Mouse (Mus musculus): Measurements from ENCODE around the gene Garem2.

Gene Garem2

DNA sequence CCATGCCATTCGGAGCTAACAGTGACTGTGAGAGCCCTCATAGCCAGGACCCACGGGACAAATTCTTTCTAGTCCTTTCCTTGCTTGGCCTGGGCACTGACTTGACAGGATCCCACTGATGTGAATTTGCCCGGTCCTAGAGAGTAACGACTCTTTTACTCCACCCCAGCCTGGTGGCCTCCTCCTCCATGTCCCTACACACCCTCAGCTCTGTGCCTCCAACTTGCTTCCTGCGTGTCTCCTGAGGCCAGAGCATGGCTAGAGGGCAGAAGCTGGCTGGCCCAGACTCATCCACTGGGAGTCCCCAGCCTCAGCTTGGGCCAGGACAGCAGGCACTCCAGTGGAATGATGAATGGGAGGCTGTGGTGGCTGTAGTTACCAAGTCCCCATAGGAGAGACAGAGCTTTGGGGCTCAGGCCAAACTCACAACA lies 2.7 kb downstream of the Garem2 start:
- CTCF ChIA-PET = interaction anchor here in 1 of 4 experiments (0.7 kb wide), 1 partner anchor 282 kb away, joined by 3 read pairs; no protein-coding TSS in a partner anchor
- POLR2A ChIA-PET = interaction anchor here in 3 of 4 experiments (0.8 to 1.2 kb wide), 7 partner anchors 9 to 842 kb away, joined by 3 to 4 read pairs (median 3); partner anchors contain the start of gene Tyms (in 1 of the 3)

DNA sequence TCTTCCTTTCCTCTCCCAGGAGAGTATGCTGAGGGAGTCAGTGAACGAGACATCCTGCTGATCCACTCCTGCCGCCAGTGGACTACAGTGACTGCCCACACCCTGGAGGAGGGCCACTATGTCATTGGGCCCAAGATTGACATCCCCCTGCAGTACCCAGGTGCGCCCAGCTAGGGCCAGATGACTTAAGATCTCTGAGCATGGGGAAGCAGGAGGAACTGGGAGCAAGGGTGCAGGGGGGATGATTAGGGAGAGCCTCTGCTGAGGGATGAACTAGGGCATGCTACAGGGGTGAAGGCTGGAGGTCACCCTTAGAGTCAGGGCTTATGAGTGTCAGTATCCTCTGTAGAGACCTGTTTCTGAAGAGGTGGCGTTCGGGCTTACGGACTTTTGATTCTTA lies 3.3 kb downstream of the Garem2 start:
- CTCF ChIA-PET = no interaction called here
- POLR2A ChIA-PET = interaction anchor here in 3 of 4 experiments (0.8 to 1.2 kb wide), 4 partner anchors 8 to 842 kb away, joined by 3 to 4 read pairs (median 3); no protein-coding TSS in a partner anchor

GRCm38 (mm10) chr5:30109899-30110298 lies 4.9 kb downstream of the Garem2 start:
- ChIA-PET CTCF (interaction anchor here in 1 of 4 experiments (1.5 kb wide), 1 partner anchor 234 kb away, joined by 3 read pairs; no protein-coding TSS in a partner anchor), POLR2A (no interaction called here)

DNA sequence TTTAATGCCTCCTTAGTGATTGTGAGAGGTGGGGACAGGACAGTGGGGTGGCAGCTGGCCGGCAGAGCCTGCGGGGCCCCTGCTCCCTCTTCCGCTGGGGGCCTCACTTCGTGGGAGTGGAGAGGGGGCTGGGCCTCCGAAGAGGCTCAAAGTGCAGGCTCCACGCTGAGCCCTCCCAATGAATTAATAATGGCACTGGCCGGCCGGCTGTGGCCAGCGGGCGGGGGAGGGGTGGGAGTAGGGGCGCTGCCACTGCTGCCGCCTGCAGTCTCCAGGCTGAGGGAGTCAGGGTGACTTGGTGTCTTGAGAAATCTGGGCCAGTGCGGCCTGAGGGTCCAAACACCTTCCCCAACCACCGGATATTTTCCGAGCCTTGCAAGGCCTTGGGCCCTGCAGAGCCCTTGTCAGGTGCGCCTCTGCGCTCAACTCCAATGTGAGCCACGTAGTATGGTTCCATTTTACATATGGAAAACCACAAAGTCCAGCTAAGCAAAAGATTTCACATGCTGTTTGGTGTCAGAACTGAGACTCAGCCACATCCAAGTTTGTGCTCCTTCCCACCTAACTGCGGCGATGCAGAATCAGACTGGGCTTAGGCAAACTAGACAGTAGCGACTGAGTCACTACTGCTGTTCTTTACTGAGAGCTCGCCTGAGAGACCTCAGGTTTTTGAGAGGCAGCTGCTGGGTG lies 5.6 kb downstream of the Garem2 start:
- ChIA-PET POLR2A (interaction anchor here in 1 of 4 experiments (1.1 kb wide), 1 partner anchor 38 kb away, joined by 4 read pairs; no protein-coding TSS in a partner anchor), CTCF (interaction anchor here in 1 of 4 experiments (1.1 to 1.5 kb wide), 2 partner anchors 233 to 286 kb away, joined by 3 read pairs; no protein-coding TSS in a partner anchor)

DNA sequence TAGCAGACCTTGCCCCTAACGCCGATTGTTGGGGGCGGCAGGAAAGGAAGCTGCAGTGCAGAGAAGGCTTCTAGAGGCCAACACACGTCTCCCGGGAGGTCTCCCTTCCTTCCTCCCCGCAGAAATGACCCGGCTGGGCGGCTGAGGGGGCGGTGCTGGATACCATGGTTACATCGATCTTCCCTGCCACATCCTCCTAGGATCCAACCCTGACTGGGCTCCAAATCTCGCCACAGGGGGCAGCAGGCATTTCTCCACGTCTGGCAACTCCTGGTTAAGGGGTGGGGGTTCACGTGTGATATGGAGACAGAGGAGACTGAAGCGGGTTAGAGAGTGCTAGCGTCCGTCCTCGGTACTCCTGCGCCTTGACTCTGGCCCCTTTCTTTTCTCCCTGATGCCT lies 6.2 kb downstream of the Garem2 start:
- ChIA-PET CTCF (interaction anchor here in 1 of 4 experiments (1.1 kb wide), 1 partner anchor 286 kb away, joined by 3 read pairs; no protein-coding TSS in a partner anchor), POLR2A (interaction anchor here in 1 of 4 experiments (1.1 kb wide), 1 partner anchor 39 kb away, joined by 4 read pairs; no protein-coding TSS in a partner anchor)

- ChIA-PET CTCF (interaction anchor here in 1 of 4 experiments (0.8 to 1.2 kb wide), 2 partner anchors 280 to 287 kb away, joined by 4 read pairs; no protein-coding TSS in a partner anchor), POLR2A (no interaction called here)
These were observed 6.8 kb downstream of the Garem2 start for GRCm38 (mm10) chr5:30111771-30112170.

DNA sequence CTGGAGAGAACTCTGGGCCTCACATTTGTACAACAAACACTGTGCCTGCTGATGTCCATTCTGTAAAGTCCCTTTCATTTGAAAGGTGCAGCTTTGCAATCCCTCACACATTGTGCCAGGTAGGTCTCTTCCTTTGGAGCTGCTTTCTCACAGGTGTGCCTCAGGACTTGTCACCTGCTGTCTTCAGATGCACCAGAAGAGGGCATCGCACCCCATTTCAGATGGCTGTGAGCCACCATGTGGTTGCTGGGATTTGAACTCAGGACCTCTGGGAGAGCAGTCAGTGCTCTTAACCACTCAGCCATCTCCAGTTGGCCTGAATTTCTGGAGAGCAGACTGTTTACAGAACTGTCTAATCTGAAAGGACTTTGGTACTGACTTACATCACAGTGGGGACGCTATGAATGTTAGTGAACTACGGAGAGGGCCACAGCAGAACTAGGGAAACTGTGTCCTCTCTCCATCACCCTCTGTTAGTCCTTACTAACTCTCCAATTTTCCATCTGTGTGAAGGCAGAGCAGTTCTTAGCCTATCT lies 7.6 kb downstream of the Garem2 start:
- ChIA-PET POLR2A (interaction anchor here in 2 of 4 experiments (0.7 to 2.1 kb wide), 4 partner anchors 20 to 376 kb away, joined by 3 to 14 read pairs (median 3); partner anchors contain the start of gene Tyms (in 1 of the 2)), CTCF (interaction anchor here (0.5 to 3.0 kb wide), 11 partner anchors 8 to 662 kb away, joined by 3 to 31 read pairs (median 3); partner anchors contain the start of genes Garem2 (in 1 of the 4) and Mnx1 (in 1 of the 4))

DNA sequence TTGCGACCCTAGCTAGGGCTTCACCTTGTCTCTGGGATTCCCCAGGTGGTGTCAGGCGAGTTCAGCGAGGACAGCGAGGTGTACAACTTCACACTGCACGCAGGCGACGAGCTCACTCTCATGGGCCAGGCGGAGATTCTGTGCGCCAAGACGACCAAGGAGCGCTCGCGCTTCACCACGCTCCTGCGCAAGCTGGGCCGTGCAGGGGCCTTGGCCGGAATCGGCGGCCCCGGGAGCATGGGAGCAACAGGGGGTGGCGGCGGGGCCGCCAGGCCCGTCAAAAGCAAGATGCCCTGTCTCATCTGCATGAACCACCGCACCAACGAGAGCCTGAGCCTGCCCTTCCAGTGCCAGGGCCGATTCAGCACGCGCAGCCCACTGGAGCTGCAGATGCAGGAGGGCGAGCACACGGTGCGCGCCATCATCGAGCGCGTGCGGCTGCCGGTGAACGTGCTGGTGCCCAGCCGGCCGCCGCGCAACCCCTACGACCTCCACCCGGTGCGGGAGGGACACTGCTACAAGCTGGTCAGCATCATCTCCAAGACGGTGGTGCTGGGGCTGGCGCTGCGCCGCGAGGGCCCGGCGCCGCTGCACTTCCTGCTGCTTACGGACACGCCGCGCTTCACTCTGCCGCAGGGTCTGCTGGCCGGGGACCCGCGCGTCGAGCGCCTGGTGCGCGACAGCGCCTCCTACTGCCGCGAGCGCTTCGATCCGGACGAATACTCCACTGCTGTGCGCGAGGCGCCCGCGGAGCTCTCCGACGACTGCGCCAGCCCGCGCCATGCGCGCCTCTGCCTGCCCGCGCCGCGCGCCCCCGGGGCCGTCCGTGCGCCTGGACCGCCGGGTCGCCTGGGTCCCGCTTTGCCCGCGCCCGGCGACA lies 9.2 kb downstream of the Garem2 start:
- CTCF ChIA-PET = interaction anchor here (0.5 to 3.0 kb wide), 29 partner anchors 9 to 1023 kb away, joined by 3 to 31 read pairs (median 3); partner anchors contain the start of genes Garem2 (in 3 of the 4), 3110082J24Rik (in 1 of the 4), Adgrf3 (in 1 of the 4) and Hadha (in 1 of the 4)
- POLR2A ChIA-PET = interaction anchor here in 3 of 4 experiments (0.5 to 2.1 kb wide), 41 partner anchors 9 to 934 kb away, joined by 3 to 17 read pairs (median 3); partner anchors contain the start of genes Garem2 (in 3 of the 3), Hadha (in 3 of the 3), Hadhb (in 3 of the 3) and 3110082J24Rik (in 1 of the 3)

- POLR2A ChIA-PET = interaction anchor here in 3 of 4 experiments (0.5 to 2.1 kb wide), 36 partner anchors 9 to 417 kb away, joined by 3 to 17 read pairs (median 3); partner anchors contain the start of genes Garem2 (in 3 of the 3), Hadha (in 3 of the 3), Hadhb (in 3 of the 3) and 3110082J24Rik (in 1 of the 3)
- CTCF ChIA-PET = interaction anchor here (0.5 to 3.0 kb wide), 28 partner anchors 8 to 1022 kb away, joined by 3 to 31 read pairs (median 4); partner anchors contain the start of genes Garem2 (in 3 of the 4), 3110082J24Rik (in 1 of the 4), Adgrf3 (in 1 of the 4) and Hadha (in 1 of the 4)
These were observed 9.8 kb downstream of the Garem2 start for GRCm38 (mm10) chr5:30114761-30115140.

GRCm38 (mm10) chr5:30115718-30116117 lies 10.8 kb downstream of the Garem2 start:
- POLR2A ChIA-PET = interaction anchor here in 3 of 4 experiments (1.0 to 2.4 kb wide), 7 partner anchors 8 to 737 kb away, joined by 3 to 8 read pairs (median 4); partner anchors contain the start of genes Hadha (in 1 of the 3), Hadhb (in 1 of the 3) and Lmbr1 (in 1 of the 3)
- CTCF ChIA-PET = interaction anchor here in 3 of 4 experiments (0.6 to 2.2 kb wide), 8 partner anchors 8 to 412 kb away, joined by 3 to 12 read pairs (median 4); partner anchors contain the start of genes Adgrf3 (in 1 of the 3) and Garem2 (in 1 of the 3)

DNA sequence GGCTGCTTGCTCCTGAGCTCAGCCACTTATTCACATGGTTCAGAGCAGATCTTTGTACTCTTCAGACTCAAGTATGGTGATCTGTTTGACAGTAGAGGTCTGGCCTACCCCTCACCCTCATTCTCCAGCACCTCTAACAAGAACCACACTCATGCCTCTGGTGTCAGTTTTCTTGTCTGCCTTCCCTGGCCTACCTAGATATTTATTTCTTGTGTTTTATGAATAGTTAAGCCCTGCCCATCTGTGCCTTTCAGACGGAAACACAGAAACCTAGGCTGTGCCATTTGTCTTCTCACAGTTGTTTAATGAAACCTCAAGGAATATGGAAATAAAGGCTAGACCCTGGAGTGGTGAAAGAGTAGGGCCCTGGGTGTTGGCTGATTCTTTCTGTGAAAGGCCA lies 13.1 kb downstream of the Garem2 start:
- ChIA-PET POLR2A (no interaction called here), CTCF (no interaction called here)

DNA sequence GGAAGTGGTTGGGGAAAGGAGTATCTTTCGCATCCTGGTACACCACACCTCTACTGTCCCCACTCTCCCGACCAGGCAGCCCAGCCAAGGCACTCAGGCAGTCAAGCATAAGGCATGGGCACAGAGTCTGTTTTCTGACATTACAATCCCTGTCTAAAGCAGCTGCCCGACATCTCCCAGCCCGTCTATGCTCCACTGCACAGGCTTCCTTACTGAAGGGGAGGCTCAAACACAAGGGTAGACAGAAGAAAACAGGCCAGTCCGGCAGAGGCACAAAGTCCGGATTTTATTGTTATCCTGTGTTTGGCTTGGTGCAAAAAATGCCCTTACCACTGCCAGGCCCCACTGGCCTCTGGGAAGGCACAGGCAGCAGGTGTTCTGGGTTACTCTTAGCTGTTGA lies 14.2 kb downstream of the Garem2 start:
- CTCF ChIA-PET = no interaction called here
- POLR2A ChIA-PET = interaction anchor here in 2 of 4 experiments (0.6 to 2.5 kb wide), 4 partner anchors 9 to 36 kb away, joined by 3 to 12 read pairs (median 5); partner anchors contain the start of genes Hadha (in 2 of the 2) and Hadhb (in 2 of the 2)

DNA sequence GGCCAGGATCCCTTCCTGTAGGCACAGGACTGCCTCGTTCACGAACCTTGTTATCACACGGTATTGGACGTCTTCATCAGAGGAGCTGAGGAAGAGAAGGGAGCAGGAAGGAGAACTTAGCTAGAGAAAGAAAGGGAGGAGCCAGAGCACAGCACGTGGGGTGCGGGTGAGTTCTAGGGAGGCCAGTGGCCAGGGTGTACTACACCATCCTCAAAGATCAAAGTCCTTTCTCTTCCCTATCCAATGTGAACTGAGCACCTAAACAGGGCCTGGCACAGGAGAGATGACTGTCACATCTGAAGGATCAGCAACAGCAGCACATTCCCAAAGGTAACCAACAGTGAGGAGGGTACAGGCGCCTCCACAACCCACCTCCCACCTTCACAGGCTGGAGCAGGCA lies 15.1 kb downstream of the Garem2 start:
- CTCF ChIA-PET = interaction anchor here in 1 of 4 experiments (0.6 to 0.8 kb wide), 3 partner anchors 9 to 731 kb away, joined by 3 to 6 read pairs (median 3); partner anchors contain the start of gene Il6
- POLR2A ChIA-PET = interaction anchor here in 2 of 4 experiments (0.7 to 2.5 kb wide), 7 partner anchors 9 to 47 kb away, joined by 3 to 12 read pairs (median 4); partner anchors contain the start of genes Hadha (in 2 of the 2) and Hadhb (in 2 of the 2)

- ChIA-PET POLR2A (interaction anchor here in 1 of 4 experiments (1.0 kb wide), 1 partner anchor 18 kb away, joined by 3 read pairs; the partner anchor contains the start of gene Garem2), CTCF (interaction anchor here in 1 of 4 experiments (0.7 kb wide), 1 partner anchor 219 kb away, joined by 4 read pairs; no protein-coding TSS in a partner anchor)
These were observed 17.5 kb downstream of the Garem2 start for GRCm38 (mm10) chr5:30122481-30122880.

DNA sequence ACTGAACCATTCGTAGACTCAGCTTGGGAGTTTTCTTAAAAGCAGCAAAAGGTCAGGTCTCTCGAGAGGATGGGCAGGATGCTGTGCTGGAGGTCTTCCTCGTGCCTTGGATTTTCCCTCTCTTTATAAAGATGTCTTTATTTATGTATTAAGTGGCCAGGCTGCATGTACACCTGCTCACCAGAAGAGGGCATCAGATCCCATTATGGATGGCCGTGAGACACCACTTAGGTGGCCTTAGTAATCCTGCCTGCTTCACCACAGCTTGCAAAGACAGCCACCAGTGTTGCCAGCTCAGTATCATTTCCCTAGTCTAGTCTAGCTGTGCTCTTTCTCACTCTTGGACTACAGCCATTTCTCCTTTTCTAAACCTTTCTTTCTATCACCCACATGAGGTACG lies 20.6 kb downstream of the Garem2 start:
- ChIA-PET POLR2A (interaction anchor here in 2 of 4 experiments (0.5 to 1.8 kb wide), 4 partner anchors 10 to 21 kb away, joined by 3 to 4 read pairs (median 4); no protein-coding TSS in a partner anchor), CTCF (interaction anchor here in 3 of 4 experiments (1.0 to 1.2 kb wide), 3 partner anchors 11 to 60 kb away, joined by 4 read pairs; no protein-coding TSS in a partner anchor)

GRCm38 (mm10) chr5:30126756-30127155 lies 21.8 kb downstream of the Garem2 start:
- ChIA-PET POLR2A (interaction anchor here in 1 of 4 experiments (0.7 to 0.8 kb wide), 2 partner anchors 36 to 42 kb away, joined by 3 to 4 read pairs; no protein-coding TSS in a partner anchor), CTCF (no interaction called here)

Measured in embryonic stem cell, embryonic (primary cell).